Mouse (Mus musculus): Measurements from ENCODE around the gene Inka2.

Gene Inka2

DNA sequence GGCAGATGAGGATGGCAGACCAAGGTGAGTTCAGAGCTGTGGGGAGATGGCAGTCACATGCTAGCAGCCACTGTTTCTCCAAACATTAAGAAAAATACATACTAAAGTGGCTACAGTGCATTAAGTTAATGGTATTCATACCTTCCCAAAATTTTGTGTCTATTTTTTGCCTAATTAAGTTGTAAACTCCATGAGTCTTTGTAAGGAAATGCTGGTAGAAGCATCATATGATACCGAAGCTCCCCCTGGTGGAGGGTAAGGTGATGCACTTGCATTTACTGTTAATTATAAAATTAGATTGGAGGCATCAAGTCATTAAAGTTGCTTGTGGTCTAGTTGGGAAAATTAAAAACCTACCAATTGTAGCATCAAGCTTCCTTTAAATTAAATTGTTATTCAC lies 21.6 kb downstream of the Inka2 start:
- Histone ChIP-seq H3K36me3 (ENCODE audit: control insufficient read depth, insufficient read depth, low read length, poor library complexity, severe bottlenecking) (peaks cover 3% of the 10 kb centered on the region; the same call in 1 of the 2 replicates), H3K27me3 (ENCODE audit: control insufficient read depth, insufficient read depth, low read length, poor library complexity, severe bottlenecking) (no peaks in the 10 kb centered on the region)
- DNase-seq (ENCODE audit: low read depth, low spot score): peak; percentile 76

DNA sequence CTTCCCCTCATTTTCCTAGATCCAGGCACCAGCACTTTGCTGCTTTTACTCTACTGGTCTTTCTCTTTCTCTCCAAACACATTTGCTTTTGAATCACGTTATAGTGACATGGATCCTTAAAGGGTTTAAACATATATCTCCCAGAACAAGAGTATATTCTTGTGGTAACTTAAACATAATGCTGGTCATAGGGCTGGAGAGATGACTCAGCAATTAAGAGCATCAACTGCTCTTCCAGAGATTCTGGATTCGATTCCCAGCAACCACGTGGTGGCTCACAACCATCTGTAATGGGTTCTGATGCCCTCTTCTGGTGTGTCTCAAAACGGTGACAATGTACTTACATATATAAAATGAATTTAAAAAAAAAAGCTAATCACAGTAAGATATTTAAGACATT lies 28.0 kb downstream of the Inka2 start:
- H3K27me3 ChIP-seq (ENCODE audit: control insufficient read depth, insufficient read depth, low read length, poor library complexity, severe bottlenecking): no peaks in the 10 kb centered on the region
- no peak for DNase-seq (ENCODE audit: low read depth, low spot score)
- peaks cover 9% of the 10 kb centered on the region; the same call in 1 of the 2 replicates for H3K36me3 ChIP-seq (ENCODE audit: control insufficient read depth, insufficient read depth, low read length, poor library complexity, severe bottlenecking)

DNA sequence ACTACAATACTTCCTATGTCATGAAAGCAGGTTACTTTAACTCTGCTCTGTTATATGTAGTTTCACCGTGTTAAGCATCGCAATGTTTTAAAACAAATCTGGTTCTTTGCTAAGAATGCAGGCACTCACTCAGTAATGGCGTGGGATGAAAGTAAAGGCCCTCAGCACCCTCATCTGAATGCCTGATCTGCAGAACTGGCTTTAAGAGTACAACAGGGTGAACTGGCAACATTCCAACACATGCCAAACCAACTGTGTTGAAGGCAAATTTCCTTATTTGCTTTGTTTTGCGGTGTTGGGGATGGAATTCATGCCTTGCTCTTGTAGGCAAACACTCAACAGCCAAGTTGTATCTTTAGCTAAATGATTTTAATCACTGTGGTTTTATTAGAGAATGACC lies 29.1 kb downstream of the Inka2 start:
- no peak for DNase-seq (ENCODE audit: low read depth, low spot score)
- no peaks in the 10 kb centered on the region for H3K27me3 ChIP-seq (ENCODE audit: control insufficient read depth, insufficient read depth, low read length, poor library complexity, severe bottlenecking)
- peaks cover 12% of the 10 kb centered on the region; the same call in 1 of the 2 replicates for H3K36me3 ChIP-seq (ENCODE audit: control insufficient read depth, insufficient read depth, low read length, poor library complexity, severe bottlenecking)

DNA sequence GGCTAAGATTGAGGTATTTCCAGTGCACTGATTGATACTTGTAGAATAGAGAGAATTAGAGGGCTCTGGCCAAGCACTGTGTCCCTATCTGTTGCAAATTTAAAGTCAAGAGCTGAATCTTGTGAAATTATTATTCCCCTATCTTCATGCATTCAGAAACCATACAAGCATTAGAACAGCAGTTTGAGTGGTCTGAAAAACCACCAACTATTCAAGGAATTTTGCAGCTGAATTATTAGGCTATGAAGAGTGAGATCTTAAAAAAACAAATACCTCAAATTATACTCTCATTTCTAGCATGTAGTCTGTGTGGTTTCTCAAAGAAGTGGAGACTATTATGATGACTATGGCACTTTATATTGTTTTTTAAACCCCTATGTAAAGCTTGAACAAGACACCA lies 30.9 kb downstream of the Inka2 start:
- DNase-seq (ENCODE audit: low read depth, low spot score): no peak
- H3K27me3 ChIP-seq (ENCODE audit: control insufficient read depth, insufficient read depth, low read length, poor library complexity, severe bottlenecking): no peaks in the 10 kb centered on the region
- H3K36me3 ChIP-seq (ENCODE audit: control insufficient read depth, insufficient read depth, low read length, poor library complexity, severe bottlenecking): peaks cover 12% of the 10 kb centered on the region; the same call in 1 of the 2 replicates

DNA sequence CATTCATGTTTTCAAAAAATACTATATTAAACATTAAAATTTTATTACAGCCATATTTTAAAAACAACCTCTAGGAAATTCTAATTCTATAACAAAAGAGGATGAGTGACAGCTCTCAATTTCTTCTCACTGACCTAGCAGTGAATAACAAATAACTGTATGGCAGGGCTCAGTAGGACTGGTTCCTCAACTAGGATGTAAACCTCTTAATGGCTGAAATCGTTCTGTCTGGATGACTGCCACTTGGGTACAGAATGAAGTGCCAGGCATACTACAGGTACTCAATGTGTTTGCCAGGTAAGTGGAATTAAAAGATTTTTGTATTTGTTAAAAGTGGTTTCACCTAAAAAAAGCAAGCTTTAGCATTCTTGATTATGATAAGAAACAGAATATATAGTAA lies 31.7 kb downstream of the Inka2 start:
- Histone ChIP-seq H3K36me3 (ENCODE audit: control insufficient read depth, insufficient read depth, low read length, poor library complexity, severe bottlenecking) (peaks cover 12% of the 10 kb centered on the region; the same call in 1 of the 2 replicates), H3K27me3 (ENCODE audit: control insufficient read depth, insufficient read depth, low read length, poor library complexity, severe bottlenecking) (no peaks in the 10 kb centered on the region)
- DNase-seq (ENCODE audit: low read depth, low spot score): no peak

DNA sequence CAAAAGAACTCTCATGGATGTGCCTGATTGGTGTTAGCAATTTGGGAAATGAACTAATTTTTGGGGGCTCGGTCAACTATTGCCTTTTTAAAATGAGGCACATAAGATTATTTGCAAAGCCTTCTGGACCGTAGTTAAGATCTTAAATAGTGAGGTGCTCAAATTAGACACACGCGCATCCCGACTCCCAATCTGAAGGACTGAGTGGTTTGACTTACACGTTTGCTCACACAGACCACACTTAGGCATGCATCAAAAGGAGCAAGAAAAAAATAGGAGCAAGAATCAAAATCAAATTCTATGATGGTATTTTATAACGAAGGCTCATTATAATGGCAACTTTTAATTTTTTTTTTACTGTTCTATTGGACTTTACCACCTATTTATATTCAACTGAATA lies 32.7 kb downstream of the Inka2 start:
- H3K27me3 ChIP-seq (ENCODE audit: control insufficient read depth, insufficient read depth, low read length, poor library complexity, severe bottlenecking): no peaks in the 10 kb centered on the region
- no peak for DNase-seq (ENCODE audit: low read depth, low spot score)
- peaks cover 14% of the 10 kb centered on the region; the same call in 1 of the 2 replicates for H3K36me3 ChIP-seq (ENCODE audit: control insufficient read depth, insufficient read depth, low read length, poor library complexity, severe bottlenecking)

DNA sequence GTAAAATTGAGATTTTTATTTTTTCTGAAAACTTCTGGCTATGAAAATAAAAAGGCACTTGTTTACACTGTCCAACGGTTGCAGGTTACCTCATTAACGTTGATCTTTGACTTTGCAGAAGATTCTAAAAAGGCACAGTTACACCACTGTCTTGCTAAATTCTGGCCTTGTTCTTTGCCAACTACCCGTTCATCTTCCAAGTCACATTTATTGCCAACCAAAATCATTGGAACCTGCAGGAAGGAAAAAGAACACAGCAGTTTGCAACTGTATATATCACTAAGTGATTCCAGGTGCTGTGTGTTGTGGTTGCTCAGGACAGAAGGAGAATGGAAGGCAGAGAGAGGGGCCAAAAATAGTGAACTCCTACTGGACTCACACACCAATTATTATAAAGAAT lies 33.3 kb downstream of the Inka2 start:
- DNase-seq (ENCODE audit: low read depth, low spot score): no peak
- peaks cover 14% of the 10 kb centered on the region; the same call in 1 of the 2 replicates for H3K36me3 ChIP-seq (ENCODE audit: control insufficient read depth, insufficient read depth, low read length, poor library complexity, severe bottlenecking)
- H3K27me3 ChIP-seq (ENCODE audit: control insufficient read depth, insufficient read depth, low read length, poor library complexity, severe bottlenecking): no peaks in the 10 kb centered on the region

DNA sequence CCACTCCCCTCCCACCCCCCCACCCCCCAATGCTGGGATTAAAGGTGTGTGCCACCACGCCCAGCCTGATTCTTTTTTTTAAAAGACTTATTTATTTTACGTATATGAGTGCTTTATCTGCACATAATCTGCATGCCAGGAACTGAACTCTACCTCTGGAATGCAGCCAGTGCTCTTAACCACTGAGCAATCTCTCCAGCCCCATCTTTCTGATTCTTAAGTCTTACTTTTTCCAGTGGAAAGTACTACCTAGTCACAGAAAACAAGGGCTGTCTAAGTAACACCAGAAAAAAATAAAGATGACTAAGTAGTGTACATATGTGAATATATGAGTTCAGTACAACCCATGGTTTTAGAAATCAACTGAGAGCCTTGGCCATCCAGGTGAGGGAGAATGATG lies 42.1 kb downstream of the Inka2 start:
- no peaks in the 10 kb centered on the region for H3K27me3 ChIP-seq (ENCODE audit: control insufficient read depth, insufficient read depth, low read length, poor library complexity, severe bottlenecking)
- DNase-seq (ENCODE audit: low read depth, low spot score): no peak

DNA sequence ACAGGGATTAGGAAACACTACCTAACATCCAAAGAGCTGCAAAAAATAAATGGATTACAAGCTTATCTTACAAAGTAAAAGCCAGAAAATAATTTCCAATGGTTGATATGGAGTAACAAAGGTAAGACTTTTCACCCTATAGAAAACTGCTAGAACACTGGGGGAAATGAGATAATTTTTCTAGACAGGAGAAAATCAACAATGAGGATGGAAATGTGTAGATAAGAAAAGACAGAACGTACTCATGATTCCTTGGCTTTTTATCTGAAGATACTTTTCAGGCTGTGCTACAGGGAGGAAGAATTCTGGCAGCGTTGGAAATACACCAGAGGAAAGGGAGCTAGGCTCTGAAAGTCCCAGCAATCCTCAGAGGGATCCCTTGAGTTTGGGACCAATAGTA lies 46.4 kb downstream of the Inka2 start:
- H3K36me3 ChIP-seq (ENCODE audit: control insufficient read depth, insufficient read depth, low read length, poor library complexity, severe bottlenecking): peaks cover 7% of the 10 kb centered on the region
- no peak for DNase-seq (ENCODE audit: low read depth, low spot score)
- no peaks in the 10 kb centered on the region for H3K27me3 ChIP-seq (ENCODE audit: control insufficient read depth, insufficient read depth, low read length, poor library complexity, severe bottlenecking)

More for the DNA sequence above, 42.1 kb downstream of the Inka2 start:
- H3K36me3 ChIP-seq (ENCODE audit: control insufficient read depth, insufficient read depth, low read length, poor library complexity, severe bottlenecking): peaks cover 9% of the 10 kb centered on the region

DNA sequence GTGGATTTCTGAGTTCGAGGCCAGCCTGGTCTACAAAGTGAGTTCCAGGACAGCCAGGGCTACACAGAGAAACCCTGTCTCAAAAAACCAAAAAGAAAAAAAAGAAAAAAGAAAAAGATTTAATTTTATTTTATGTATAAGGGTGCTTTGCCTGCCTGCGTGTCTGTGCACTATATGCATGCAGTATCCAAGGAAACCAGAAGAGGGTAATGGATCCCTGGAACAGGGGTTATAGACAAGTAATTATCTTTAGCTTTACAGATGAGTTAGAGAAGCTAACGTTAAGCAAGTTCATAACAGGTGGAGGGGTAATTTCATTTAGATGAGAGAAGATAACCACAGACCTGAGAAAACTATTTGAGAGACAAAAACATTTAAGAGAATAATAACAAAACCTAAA lies 49.8 kb downstream of the Inka2 start:
- no peaks in the 10 kb centered on the region for H3K27me3 ChIP-seq (ENCODE audit: control insufficient read depth, insufficient read depth, low read length, poor library complexity, severe bottlenecking)
- H3K36me3 ChIP-seq (ENCODE audit: control insufficient read depth, insufficient read depth, low read length, poor library complexity, severe bottlenecking): peaks cover 2% of the 10 kb centered on the region
- DNase-seq (ENCODE audit: low read depth, low spot score): no peak

DNA sequence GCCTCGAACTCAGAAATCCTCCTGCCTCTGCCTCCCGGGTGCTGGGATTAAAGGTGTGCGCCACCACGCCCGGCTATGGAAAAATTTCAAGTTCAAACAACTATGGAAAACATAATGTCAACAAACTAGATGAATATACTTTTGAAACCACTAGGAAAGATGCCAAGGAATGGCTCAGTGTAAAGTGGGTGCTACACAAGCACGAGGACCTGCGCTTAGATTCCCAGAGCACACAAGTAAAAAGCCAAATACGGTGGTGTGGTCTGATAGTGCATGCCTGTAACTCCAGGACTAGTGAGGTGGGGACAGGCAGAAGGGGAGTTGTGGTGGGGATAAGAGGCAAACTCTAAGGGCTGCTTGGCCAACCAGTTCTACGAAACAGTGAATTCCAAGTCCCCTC lies 50.7 kb downstream of the Inka2 start:
- DNase-seq (ENCODE audit: low read depth, low spot score): no peak
- H3K36me3 ChIP-seq (ENCODE audit: control insufficient read depth, insufficient read depth, low read length, poor library complexity, severe bottlenecking): no peaks in the 10 kb centered on the region

DNA sequence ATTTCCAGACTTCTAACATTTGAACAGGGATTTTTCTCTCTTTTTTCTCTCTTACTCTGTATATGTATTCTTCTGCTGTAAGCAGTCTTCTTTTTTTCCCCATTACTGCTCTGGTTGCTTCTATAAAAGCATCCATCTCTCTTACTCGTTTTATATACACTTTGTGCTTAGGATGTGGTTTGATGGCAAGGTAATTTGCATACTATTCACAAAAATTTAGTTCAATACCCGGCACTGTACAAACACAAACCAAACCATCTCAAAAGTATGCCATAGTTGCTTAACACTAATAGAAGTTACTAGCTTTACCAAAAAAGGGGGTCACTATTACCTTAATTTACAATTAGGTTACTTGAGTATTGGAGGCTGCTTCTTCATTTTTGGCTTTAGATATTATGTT lies 52.1 kb downstream of the Inka2 start:
- Histone ChIP-seq H3K36me3 (ENCODE audit: control insufficient read depth, insufficient read depth, low read length, poor library complexity, severe bottlenecking) (no peaks in the 10 kb centered on the region), H3K27me3 (ENCODE audit: control insufficient read depth, insufficient read depth, low read length, poor library complexity, severe bottlenecking) (no peaks in the 10 kb centered on the region)
- no peak for DNase-seq (ENCODE audit: low read depth, low spot score)

More for the DNA sequence above, 50.7 kb downstream of the Inka2 start:
- H3K27me3 ChIP-seq (ENCODE audit: control insufficient read depth, insufficient read depth, low read length, poor library complexity, severe bottlenecking): no peaks in the 10 kb centered on the region

DNA sequence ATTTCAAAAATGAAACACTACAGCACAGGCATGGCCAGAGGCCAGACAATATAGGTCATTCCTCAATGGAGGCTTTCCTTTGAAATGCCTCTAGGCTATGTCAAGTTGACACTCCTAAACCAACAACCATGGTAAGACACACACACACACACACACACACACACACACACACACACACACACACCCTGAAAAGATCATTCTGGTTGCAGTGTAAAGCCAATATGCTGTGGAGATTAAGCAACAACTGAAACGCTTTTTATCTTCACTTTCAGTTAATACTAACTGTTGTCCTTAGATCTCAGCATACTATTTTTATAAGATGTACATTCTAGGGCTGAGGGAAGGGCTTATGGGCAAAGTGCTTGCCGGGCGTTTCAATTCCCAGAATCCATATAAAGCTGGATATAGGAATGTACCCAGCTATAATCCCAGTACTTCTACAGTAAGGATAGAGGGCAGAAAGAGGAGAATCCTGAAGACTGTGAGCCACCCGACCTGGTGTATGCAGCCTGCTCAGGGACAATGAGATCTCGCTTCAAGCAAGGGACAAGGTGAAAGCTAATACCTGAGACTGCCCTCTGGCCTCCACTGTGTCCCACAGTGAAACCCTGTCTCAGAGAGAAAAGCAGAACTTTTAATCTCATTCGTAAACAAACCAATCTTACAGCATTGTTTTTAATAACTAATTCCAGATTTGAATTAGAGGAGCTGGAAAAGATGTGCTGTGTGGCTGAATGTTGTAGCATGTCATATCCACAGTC lies 53.1 kb downstream of the Inka2 start:
- no peaks in the 10 kb centered on the region for H3K36me3 ChIP-seq (ENCODE audit: control insufficient read depth, insufficient read depth, low read length, poor library complexity, severe bottlenecking)
- no peak for DNase-seq (ENCODE audit: low read depth, low spot score)
- H3K27me3 ChIP-seq (ENCODE audit: control insufficient read depth, insufficient read depth, low read length, poor library complexity, severe bottlenecking): no peaks in the 10 kb centered on the region

DNA sequence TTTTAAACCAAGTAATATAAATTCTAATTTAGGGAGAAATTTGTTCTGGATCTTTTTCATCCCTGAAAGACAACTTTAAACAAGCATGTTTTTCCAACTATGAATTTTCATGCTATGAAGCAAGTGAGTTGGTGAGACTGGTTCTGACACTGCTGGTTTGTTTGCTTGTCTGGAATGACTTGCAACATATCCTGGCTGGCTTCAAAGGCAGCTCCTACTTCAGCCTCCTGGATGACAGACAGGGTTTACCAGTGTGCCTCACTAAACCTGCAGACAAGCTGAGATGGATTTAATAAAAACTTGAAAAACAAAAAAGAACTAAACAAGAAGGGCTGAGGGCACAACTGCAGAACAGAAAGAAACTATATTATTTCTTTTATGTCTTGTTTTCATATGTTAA lies 53.7 kb downstream of the Inka2 start:
- H3K27me3 ChIP-seq (ENCODE audit: control insufficient read depth, insufficient read depth, low read length, poor library complexity, severe bottlenecking): no peaks in the 10 kb centered on the region
- no peak for DNase-seq (ENCODE audit: low read depth, low spot score)
- no peaks in the 10 kb centered on the region for H3K36me3 ChIP-seq (ENCODE audit: control insufficient read depth, insufficient read depth, low read length, poor library complexity, severe bottlenecking)

DNA sequence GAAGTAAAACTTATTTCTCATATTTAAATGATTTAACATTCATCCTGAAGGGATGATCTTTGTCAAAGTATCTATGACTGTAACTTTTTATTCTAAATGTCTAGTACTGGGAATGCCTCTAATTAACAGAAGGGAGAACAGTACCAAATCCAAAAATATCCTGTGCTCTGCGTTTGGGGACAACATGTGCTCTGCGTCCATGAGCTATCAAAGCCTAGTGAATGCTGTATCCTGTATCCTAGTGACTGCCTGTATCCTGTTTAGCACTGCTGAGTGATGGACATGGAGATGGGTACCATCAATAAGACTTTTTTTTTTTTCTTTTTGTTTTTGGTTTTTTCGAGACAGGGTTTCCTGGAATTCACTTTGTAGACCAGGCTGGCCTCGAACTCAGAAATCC lies 54.3 kb downstream of the Inka2 start:
- Histone ChIP-seq H3K36me3 (ENCODE audit: control insufficient read depth, insufficient read depth, low read length, poor library complexity, severe bottlenecking) (no peaks in the 10 kb centered on the region), H3K27me3 (ENCODE audit: control insufficient read depth, insufficient read depth, low read length, poor library complexity, severe bottlenecking) (no peaks in the 10 kb centered on the region)
- DNase-seq (ENCODE audit: low read depth, low spot score): no peak

DNA sequence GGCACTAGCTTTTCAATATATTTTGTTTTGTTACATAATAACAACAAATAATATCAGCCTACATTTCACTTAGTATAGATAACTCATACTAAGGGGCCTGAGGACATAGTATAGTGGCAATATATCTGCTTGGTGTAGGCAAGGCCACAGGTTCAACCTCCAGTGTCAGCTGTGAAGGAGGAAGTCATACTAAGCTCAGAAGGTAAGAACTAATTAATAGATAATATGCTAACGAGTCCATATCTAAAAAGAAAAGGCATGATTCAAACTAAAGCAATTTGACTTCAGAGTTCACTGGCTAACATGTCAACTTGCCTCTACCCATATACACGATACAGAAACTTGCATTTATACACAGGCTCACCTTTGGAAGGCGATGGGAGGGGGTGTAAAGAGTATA lies 55.7 kb downstream of the Inka2 start:
- DNase-seq (ENCODE audit: low read depth, low spot score): no peak
- Histone ChIP-seq H3K36me3 (ENCODE audit: control insufficient read depth, insufficient read depth, low read length, poor library complexity, severe bottlenecking) (no peaks in the 10 kb centered on the region), H3K27me3 (ENCODE audit: control insufficient read depth, insufficient read depth, low read length, poor library complexity, severe bottlenecking) (no peaks in the 10 kb centered on the region)

Measured in splenic B cell, adult 2 months (primary cell).